Mouse (Mus musculus): ENCODE data around the gene 2610318N02Rik. TPM values are rescaled to one million over a fixed set of nuclear protein-coding genes. Genes with fewer than 3 reads are reported as not detected.

The 2610318N02Rik gene
- polyA plus RNA-seq, 1 experiment from 2014 or later: 56.8 TPM

GRCm38 (mm10) chr16:17086669-17087193 is 38.2 kb downstream of the 2610318N02Rik start:
- no peak overlapping the region for H3K27ac ChIP-seq (ENCODE audit: low read depth, low read length)
- ATAC-seq (replicated peaks; ENCODE audit: low FRiP score) (no peak), DNase-seq (ENCODE audit: low spot score) (no peak)
- 86% methylated on average over 13 of the region's 13 CpGs for WGBS
- H3K4me1 ChIP-seq (replicated peaks; ENCODE audit: control insufficient read depth, insufficient read depth, low read length): no peaks in the 10 kb centered on the region
- peaks cover 38% of the 10 kb centered on the region for H3K36me3 ChIP-seq (ENCODE audit: control insufficient read depth, insufficient read depth, low read length)
- H3K9me3 ChIP-seq (ENCODE audit: control insufficient read depth, low read length): no peaks in the 10 kb centered on the region
- no peak overlapping the region for H3K4me2 ChIP-seq
- no peak overlapping the region for H3K9ac ChIP-seq (ENCODE audit: low read depth, low read length)
- no peak overlapping the region for H3K4me3 ChIP-seq (ENCODE audit: low read depth, low read length)
- no peaks in the 10 kb centered on the region for H3K27me3 ChIP-seq (replicated peaks; ENCODE audit: control insufficient read depth, insufficient read depth, low read length)

GRCm38 (mm10) chr16:17086241-17086640 is 38.7 kb downstream of the 2610318N02Rik start:
- Histone ChIP-seq H3K4me1 (replicated peaks; ENCODE audit: control insufficient read depth, insufficient read depth, low read length) (no peaks in the 10 kb centered on the region), H3K4me2 (no peak overlapping the region), H3K9me3 (ENCODE audit: control insufficient read depth, low read length) (no peaks in the 10 kb centered on the region), H3K4me3 (ENCODE audit: low read depth, low read length) (no peak overlapping the region), H3K36me3 (ENCODE audit: control insufficient read depth, insufficient read depth, low read length) (peaks cover 34% of the 10 kb centered on the region), H3K27me3 (replicated peaks; ENCODE audit: control insufficient read depth, insufficient read depth, low read length) (no peaks in the 10 kb centered on the region), H3K27ac (ENCODE audit: low read depth, low read length) (no peak overlapping the region), H3K9ac (ENCODE audit: low read depth, low read length) (no peak overlapping the region)
- no peak for ATAC-seq (replicated peaks; ENCODE audit: low FRiP score)
- no peak for DNase-seq (ENCODE audit: low spot score)
- WGBS: 85% methylated on average over 3 of the region's 3 CpGs

GRCm38 (mm10) chr16:17085636-17086035 is 39.3 kb downstream of the 2610318N02Rik start:
- ATAC-seq (replicated peaks; ENCODE audit: low FRiP score): no peak

GRCm38 (mm10) chr16:17082121-17082792 is 42.7 kb downstream of the 2610318N02Rik start:
- H3K4me1 ChIP-seq (replicated peaks; ENCODE audit: control insufficient read depth, insufficient read depth, low read length): no peaks in the 10 kb centered on the region
- no peak for ATAC-seq (replicated peaks; ENCODE audit: low FRiP score)
- H3K4me2 ChIP-seq: no peak overlapping the region
- H3K9ac ChIP-seq (ENCODE audit: low read depth, low read length): no peak overlapping the region
- no peak for DNase-seq (ENCODE audit: low spot score)
- H3K27ac ChIP-seq (ENCODE audit: low read depth, low read length): no peak overlapping the region
- H3K4me3 ChIP-seq (ENCODE audit: low read depth, low read length): no peak overlapping the region
- 86% methylated on average over 6 of the region's 6 CpGs for WGBS
- H3K9me3 ChIP-seq (ENCODE audit: control insufficient read depth, low read length): no peaks in the 10 kb centered on the region
- peaks cover 10% of the 10 kb centered on the region; the same call in 1 of the 2 replicates for H3K36me3 ChIP-seq (ENCODE audit: control insufficient read depth, insufficient read depth, low read length)
- H3K27me3 ChIP-seq (replicated peaks; ENCODE audit: control insufficient read depth, insufficient read depth, low read length): no peaks in the 10 kb centered on the region

More at GRCm38 (mm10) chr16:17085636-17086035, 39.3 kb downstream of the 2610318N02Rik start:
- no peaks in the 10 kb centered on the region for H3K4me1 ChIP-seq (replicated peaks; ENCODE audit: control insufficient read depth, insufficient read depth, low read length)
- H3K27me3 ChIP-seq (replicated peaks; ENCODE audit: control insufficient read depth, insufficient read depth, low read length): no peaks in the 10 kb centered on the region
- no peak for DNase-seq (ENCODE audit: low spot score)
- 84% methylated on average over 4 of the region's 4 CpGs for WGBS
- H3K36me3 ChIP-seq (ENCODE audit: control insufficient read depth, insufficient read depth, low read length): peaks cover 31% of the 10 kb centered on the region
- no peak overlapping the region for H3K4me2 ChIP-seq
- H3K9me3 ChIP-seq (ENCODE audit: control insufficient read depth, low read length): no peaks in the 10 kb centered on the region
- no peak overlapping the region for H3K9ac ChIP-seq (ENCODE audit: low read depth, low read length)
- no peak overlapping the region for H3K27ac ChIP-seq (ENCODE audit: low read depth, low read length)
- H3K4me3 ChIP-seq (ENCODE audit: low read depth, low read length): no peak overlapping the region

GRCm38 (mm10) chr16:17078101-17078500 is 46.9 kb downstream of the 2610318N02Rik start:
- DNase-seq (ENCODE audit: low spot score): no peak
- no peak overlapping the region for H3K9ac ChIP-seq (ENCODE audit: low read depth, low read length)
- no peak overlapping the region for H3K4me3 ChIP-seq (ENCODE audit: low read depth, low read length)
- H3K27me3 ChIP-seq (replicated peaks; ENCODE audit: control insufficient read depth, insufficient read depth, low read length): no peaks in the 10 kb centered on the region
- ATAC-seq (replicated peaks; ENCODE audit: low FRiP score): no peak
- no peak overlapping the region for H3K4me2 ChIP-seq
- no peak overlapping the region for H3K27ac ChIP-seq (ENCODE audit: low read depth, low read length)
- H3K9me3 ChIP-seq (ENCODE audit: control insufficient read depth, low read length): peaks cover 3% of the 10 kb centered on the region; the same call in 1 of the 2 replicates
- no peaks in the 10 kb centered on the region for H3K4me1 ChIP-seq (replicated peaks; ENCODE audit: control insufficient read depth, insufficient read depth, low read length)
- 85% methylated on average over 7 of the region's 7 CpGs for WGBS
- peaks cover under 1% of the 10 kb centered on the region; the same call in 1 of the 2 replicates for H3K36me3 ChIP-seq (ENCODE audit: control insufficient read depth, insufficient read depth, low read length)

GRCm38 (mm10) chr16:17076869-17077268 is 48.1 kb downstream of the 2610318N02Rik start:
- Histone ChIP-seq H3K36me3 (ENCODE audit: control insufficient read depth, insufficient read depth, low read length) (no peaks in the 10 kb centered on the region), H3K27me3 (replicated peaks; ENCODE audit: control insufficient read depth, insufficient read depth, low read length) (no peaks in the 10 kb centered on the region), H3K4me3 (ENCODE audit: low read depth, low read length) (no peak overlapping the region), H3K4me1 (replicated peaks; ENCODE audit: control insufficient read depth, insufficient read depth, low read length) (no peaks in the 10 kb centered on the region), H3K9me3 (ENCODE audit: control insufficient read depth, low read length) (peaks cover 3% of the 10 kb centered on the region; the same call in 1 of the 2 replicates), H3K4me2 (no peak overlapping the region), H3K9ac (ENCODE audit: low read depth, low read length) (no peak overlapping the region), H3K27ac (ENCODE audit: low read depth, low read length) (no peak overlapping the region)
- DNase-seq (ENCODE audit: low spot score) (no peak), ATAC-seq (replicated peaks; ENCODE audit: low FRiP score) (no peak)

GRCm38 (mm10) chr16:17076301-17076700 is 48.7 kb downstream of the 2610318N02Rik start:
- no peak for DNase-seq (ENCODE audit: low spot score)
- Histone ChIP-seq H3K4me3 (ENCODE audit: low read depth, low read length) (no peak overlapping the region), H3K27ac (ENCODE audit: low read depth, low read length) (no peak overlapping the region), H3K27me3 (replicated peaks; ENCODE audit: control insufficient read depth, insufficient read depth, low read length) (no peaks in the 10 kb centered on the region), H3K9me3 (ENCODE audit: control insufficient read depth, low read length) (peaks cover 3% of the 10 kb centered on the region; the same call in 1 of the 2 replicates), H3K4me1 (replicated peaks; ENCODE audit: control insufficient read depth, insufficient read depth, low read length) (no peaks in the 10 kb centered on the region), H3K9ac (ENCODE audit: low read depth, low read length) (no peak overlapping the region), H3K4me2 (no peak overlapping the region), H3K36me3 (ENCODE audit: control insufficient read depth, insufficient read depth, low read length) (no peaks in the 10 kb centered on the region)
- 80% methylated on average over 2 of the region's 2 CpGs for WGBS
- ATAC-seq (replicated peaks; ENCODE audit: low FRiP score): no peak

- Histone ChIP-seq H3K27ac (ENCODE audit: low read depth, low read length) (no peak overlapping the region), H3K36me3 (ENCODE audit: control insufficient read depth, insufficient read depth, low read length) (no peaks in the 10 kb centered on the region), H3K4me2 (no peak overlapping the region), H3K4me3 (ENCODE audit: low read depth, low read length) (no peak overlapping the region), H3K4me1 (replicated peaks; ENCODE audit: control insufficient read depth, insufficient read depth, low read length) (no peaks in the 10 kb centered on the region), H3K9ac (ENCODE audit: low read depth, low read length) (no peak overlapping the region), H3K27me3 (replicated peaks; ENCODE audit: control insufficient read depth, insufficient read depth, low read length) (no peaks in the 10 kb centered on the region), H3K9me3 (ENCODE audit: control insufficient read depth, low read length) (peaks cover 3% of the 10 kb centered on the region; the same call in 1 of the 2 replicates)
- ATAC-seq (replicated peaks; ENCODE audit: low FRiP score) (no peak), DNase-seq (ENCODE audit: low spot score) (no peak)
- WGBS: 85% methylated on average over 7 of the region's 7 CpGs
Observed at GRCm38 (mm10) chr16:17073000-17073399, 52.0 kb downstream of the 2610318N02Rik start.

GRCm38 (mm10) chr16:17070716-17071115 is 54.3 kb downstream of the 2610318N02Rik start:
- 46% methylated on average over 6 of the region's 6 CpGs for WGBS

More at GRCm38 (mm10) chr16:17070716-17071115, 54.3 kb downstream of the 2610318N02Rik start:
- no peaks in the 10 kb centered on the region for H3K27me3 ChIP-seq (replicated peaks; ENCODE audit: control insufficient read depth, insufficient read depth, low read length)
- peaks cover 2% of the 10 kb centered on the region; the same call in 1 of the 2 replicates for H3K9me3 ChIP-seq (ENCODE audit: control insufficient read depth, low read length)
- no peak overlapping the region for H3K9ac ChIP-seq (ENCODE audit: low read depth, low read length)
- no peaks in the 10 kb centered on the region for H3K36me3 ChIP-seq (ENCODE audit: control insufficient read depth, insufficient read depth, low read length)
- peak overlapping the region; percentile 76 for H3K4me3 ChIP-seq (ENCODE audit: low read depth, low read length)
- no peak overlapping the region for H3K27ac ChIP-seq (ENCODE audit: low read depth, low read length)
- no peaks in the 10 kb centered on the region for H3K4me1 ChIP-seq (replicated peaks; ENCODE audit: control insufficient read depth, insufficient read depth, low read length)
- no peak for ATAC-seq (replicated peaks; ENCODE audit: low FRiP score)
- peak overlapping the region; percentile 95 for H3K4me2 ChIP-seq
- no peak for DNase-seq (ENCODE audit: low spot score)
